Mouse (Mus musculus) ES-Bruce4 (cell line): ENCODE measurements at regions not wholly inside any gene's neighbourhood (a gene's known extent, or its start where the extent isn't known, plus 50 kb on each side); places are given as distances from the start of the nearest gene placed in this dataset.

Experiments
- H3K27ac ChIP-seq: 2 replicates; pipeline ENCODE4 v1.5.1; 2012; ENCODE audit warnings: low read length, inconsistent platforms; ENCODE audit not compliant: insufficient read depth
- H3K27me3 ChIP-seq: 2 replicates; pipeline ENCODE4 v1.6.1; 2012; ENCODE audit warnings: mild to moderate bottlenecking, low read length, inconsistent platforms; ENCODE audit not compliant: control insufficient read depth, poor library complexity, insufficient read depth, severe bottlenecking
- H3K36me3 ChIP-seq: 2 replicates; pipeline ENCODE4 v1.6.1; 2012; ENCODE audit warnings: inconsistent platforms, mild to moderate bottlenecking, low read length, moderate library complexity; ENCODE audit not compliant: control insufficient read depth, poor library complexity, insufficient read depth, severe bottlenecking
- H3K4me1 ChIP-seq: one replicate; pipeline ENCODE4 v1.8.1; 2011; ENCODE audit warnings: low read length; ENCODE audit not compliant: control insufficient read depth, insufficient read depth
- H3K4me3 ChIP-seq: 2 replicates; pipeline ENCODE4 v1.5.1; 2011; ENCODE audit warnings: low read depth, mild to moderate bottlenecking, low read length
- H3K9ac ChIP-seq: 2 replicates; pipeline ENCODE4 v1.6.1; 2012; ENCODE audit warnings: low read depth, mild to moderate bottlenecking, inconsistent platforms; ENCODE audit not compliant: poor library complexity, severe bottlenecking
- H3K9me3 ChIP-seq: replicated peaks from 2 replicates; pipeline ENCODE4 v1.6.1; 2012; ENCODE audit warnings: mild to moderate bottlenecking, low read length, inconsistent platforms; ENCODE audit not compliant: control insufficient read depth, poor library complexity, insufficient read depth, severe bottlenecking
- CTCF ChIP-seq: IDR thresholded peaks from one replicate; pipeline ENCODE4 v1.8.1; 2011; ENCODE audit warnings: low read depth, low read length
- EP300 ChIP-seq: IDR thresholded peaks from 2 replicates; pipeline ENCODE4 v1.6.1; 2011; ENCODE audit warnings: low read depth, low read length; ENCODE audit not compliant: insufficient read depth
- POLR2A ChIP-seq: IDR thresholded peaks from one replicate; pipeline ENCODE4 v1.8.1; 2011; ENCODE audit warnings: low read length; ENCODE audit not compliant: insufficient read depth

DNA sequence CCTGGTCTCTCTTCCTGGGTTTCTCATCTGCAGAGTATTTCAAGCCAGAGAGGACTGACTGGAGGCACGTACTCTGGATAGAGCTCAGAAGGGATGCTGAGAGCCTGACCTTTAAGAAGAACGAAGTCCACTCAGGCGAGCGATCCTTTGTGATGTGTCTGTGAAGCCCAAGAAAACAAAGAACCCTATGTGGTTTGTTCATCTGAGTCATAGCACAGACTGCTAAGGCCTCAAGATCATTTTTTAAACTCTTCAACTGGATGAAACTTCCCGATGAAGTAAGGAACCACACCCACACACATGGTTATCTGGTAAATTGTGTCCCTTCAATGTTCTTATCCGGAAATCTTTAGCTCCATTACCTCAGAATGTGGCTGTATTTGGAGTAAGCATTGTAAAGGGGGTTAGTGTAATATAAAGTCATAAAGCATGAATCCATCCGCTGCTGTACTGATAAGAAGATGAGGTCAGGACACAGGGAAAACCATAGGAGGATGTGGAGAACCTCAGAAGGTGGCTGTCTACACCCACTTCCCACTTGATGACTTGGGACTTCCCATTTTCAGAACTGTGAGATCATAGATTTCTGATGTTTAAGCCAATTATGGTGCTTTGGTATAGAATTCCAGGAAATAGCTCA is 247.9 kb downstream of the Klf6 start:
- Histone ChIP-seq H3K9ac (no peak overlapping the region), H3K4me1 (no peaks in the 10 kb centered on the region), H3K36me3 (no peaks in the 10 kb centered on the region), H3K9me3 (no peaks in the 10 kb centered on the region), H3K27me3 (no peaks in the 10 kb centered on the region; the same call in 1 of the 2 replicates), H3K27ac (no peak overlapping the region), H3K4me3 (no peak overlapping the region)
- no peak for TF ChIP-seq CTCF
- no peak for TF ChIP-seq EP300
- no peak for TF ChIP-seq POLR2A

DNA sequence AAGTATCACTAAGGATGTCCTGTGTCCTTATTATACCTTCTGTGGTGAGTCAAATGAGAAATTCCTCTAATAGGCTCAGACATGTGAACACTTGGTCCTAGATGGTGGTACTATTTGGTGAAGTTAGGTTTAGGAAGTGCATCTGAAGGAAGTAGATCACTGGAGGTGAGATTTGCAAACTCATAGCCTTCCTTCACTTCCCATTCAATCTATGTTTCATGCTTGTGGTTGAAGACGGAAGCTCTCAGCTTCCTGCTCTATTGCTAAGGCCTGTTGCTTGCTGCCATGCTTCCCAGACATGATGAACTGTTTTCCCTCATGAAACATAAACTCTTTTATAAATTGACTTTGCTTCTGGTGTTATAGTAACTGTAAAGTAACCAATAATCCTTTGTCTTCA is 258.4 kb downstream of the Klf6 start:
- Histone ChIP-seq H3K27me3 (no peaks in the 10 kb centered on the region; the same call in 1 of the 2 replicates), H3K9ac (no peak overlapping the region), H3K4me1 (no peaks in the 10 kb centered on the region), H3K36me3 (no peaks in the 10 kb centered on the region), H3K9me3 (no peaks in the 10 kb centered on the region), H3K4me3 (no peak overlapping the region), H3K27ac (no peak overlapping the region)
- TF ChIP-seq CTCF (no peak), EP300 (no peak), POLR2A (no peak)

DNA sequence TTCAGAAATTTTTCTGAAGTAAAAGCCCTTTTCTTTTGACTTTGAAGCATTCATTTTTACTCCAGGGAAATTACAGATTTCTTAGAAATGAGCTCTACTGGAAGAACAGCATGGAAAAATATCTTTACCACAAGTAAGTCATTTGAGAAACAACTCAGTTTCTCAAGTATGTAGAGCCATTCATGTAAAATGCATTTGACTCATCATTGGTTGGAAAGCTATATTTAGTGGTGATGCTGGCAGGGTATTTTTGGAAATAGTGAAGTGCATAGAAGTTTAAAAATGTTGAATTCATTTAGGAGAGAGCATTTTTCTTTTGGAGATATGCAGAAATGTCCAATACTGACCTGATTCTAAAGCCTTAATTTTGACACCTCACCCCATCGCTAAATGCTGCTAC is 266.0 kb downstream of the Klf6 start:
- Histone ChIP-seq H3K4me3 (no peak overlapping the region), H3K9ac (no peak overlapping the region), H3K27me3 (no peaks in the 10 kb centered on the region), H3K9me3 (no peaks in the 10 kb centered on the region), H3K27ac (no peak overlapping the region), H3K36me3 (no peaks in the 10 kb centered on the region), H3K4me1 (no peaks in the 10 kb centered on the region)
- no peak for TF ChIP-seq EP300
- no peak for TF ChIP-seq CTCF
- no peak for TF ChIP-seq POLR2A

DNA sequence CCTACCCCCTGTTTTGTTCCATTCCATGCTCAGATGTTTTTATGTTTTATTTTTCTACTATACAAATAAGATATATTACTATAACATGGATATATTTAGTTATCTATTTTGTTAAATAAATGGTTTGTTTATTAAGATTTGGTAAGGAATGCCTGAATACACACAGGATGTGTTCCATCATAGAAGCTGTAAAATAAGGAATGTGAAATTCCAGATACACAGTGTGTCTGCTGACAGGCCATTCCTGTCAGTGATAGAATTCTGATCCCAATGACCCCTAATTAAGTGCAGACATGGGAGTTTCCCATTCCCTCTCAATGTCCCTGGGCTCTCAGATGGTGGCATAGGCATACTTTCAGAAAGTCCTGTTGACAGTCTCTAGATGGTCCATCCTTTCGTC is 267.6 kb downstream of the Klf6 start:
- Histone ChIP-seq H3K9ac (no peak overlapping the region), H3K27me3 (no peaks in the 10 kb centered on the region), H3K4me1 (no peaks in the 10 kb centered on the region), H3K36me3 (no peaks in the 10 kb centered on the region), H3K4me3 (no peak overlapping the region), H3K9me3 (no peaks in the 10 kb centered on the region), H3K27ac (no peak overlapping the region)
- TF ChIP-seq POLR2A (no peak), CTCF (no peak), EP300 (no peak)

DNA sequence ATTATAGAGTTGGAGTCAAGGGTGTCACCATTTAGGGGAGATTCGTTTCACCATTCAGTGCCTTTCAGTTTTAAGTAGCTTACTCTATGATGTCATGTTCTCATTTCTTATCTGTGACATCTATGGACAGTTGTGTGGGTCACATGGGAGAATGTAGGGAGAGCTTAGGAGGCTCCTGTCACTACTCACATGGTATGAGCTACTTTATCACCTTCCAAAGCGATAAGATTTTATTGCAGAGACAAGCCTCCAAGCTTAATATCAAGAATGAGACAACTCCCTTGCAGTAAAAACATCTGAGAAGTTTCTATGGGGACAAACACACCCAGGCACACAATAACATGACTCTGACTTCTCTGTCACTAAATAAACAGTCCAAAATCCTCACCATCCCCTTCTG is 270.1 kb downstream of the Klf6 start:
- H3K9me3 ChIP-seq = 0 out of 2 replicates have a peak, but pooled peaks cover under 1% of the 10 kb centered on the region
- H3K4me1 ChIP-seq = no peaks in the 10 kb centered on the region
- H3K27ac ChIP-seq = no peak overlapping the region
- no peak overlapping the region for H3K9ac ChIP-seq
- no peak overlapping the region for H3K4me3 ChIP-seq
- no peaks in the 10 kb centered on the region for H3K27me3 ChIP-seq
- no peaks in the 10 kb centered on the region for H3K36me3 ChIP-seq
- no peak for TF ChIP-seq CTCF
- no peak for TF ChIP-seq EP300
- TF ChIP-seq POLR2A = no peak

DNA sequence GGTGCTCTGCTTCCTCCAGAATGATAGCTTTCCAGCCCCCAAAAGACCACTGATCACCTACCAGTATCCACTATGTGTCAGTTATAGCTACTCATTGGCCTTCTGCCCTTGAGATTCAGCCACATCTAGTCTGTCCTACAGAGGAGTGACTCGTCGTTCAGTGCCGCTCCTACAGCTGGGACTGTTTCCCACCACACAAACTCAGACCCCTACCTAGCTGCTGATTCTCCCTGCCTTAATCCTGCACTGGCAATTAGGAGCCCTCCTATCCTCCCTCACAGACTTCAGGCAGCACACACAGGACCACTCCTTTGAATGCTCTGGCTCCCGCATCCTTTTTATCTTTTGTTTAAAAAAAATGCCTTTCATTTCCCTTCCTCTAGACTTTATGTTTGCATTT is 275.9 kb downstream of the Klf6 start:
- Histone ChIP-seq H3K4me1 (no peaks in the 10 kb centered on the region), H3K27ac (no peak overlapping the region), H3K36me3 (no peaks in the 10 kb centered on the region), H3K9ac (no peak overlapping the region), H3K4me3 (no peak overlapping the region), H3K27me3 (no peaks in the 10 kb centered on the region), H3K9me3 (0 out of 2 replicates have a peak, but pooled peaks cover 4% of the 10 kb centered on the region)
- no peak for TF ChIP-seq CTCF
- no peak for TF ChIP-seq POLR2A
- no peak for TF ChIP-seq EP300
